Mouse (Mus musculus) frontal cortex, adult (tissue): ENCODE results near the gene Hpcal1.
"Not testable (repeated sequence)": the region's sequence is repeated elsewhere in the genome, so short reads cannot be mapped to it uniquely, and the experiment has no call there.

Source experiments
- ATAC-seq: cut with Nextera tagmentation; 2 replicates; pipeline ENCODE4 v1.9.2; 2017; ENCODE audit warnings: mild to moderate bottlenecking, moderate library complexity, mixed read lengths; ENCODE audit not compliant: low TSS enrichment

Gene Hpcal1

DNA sequence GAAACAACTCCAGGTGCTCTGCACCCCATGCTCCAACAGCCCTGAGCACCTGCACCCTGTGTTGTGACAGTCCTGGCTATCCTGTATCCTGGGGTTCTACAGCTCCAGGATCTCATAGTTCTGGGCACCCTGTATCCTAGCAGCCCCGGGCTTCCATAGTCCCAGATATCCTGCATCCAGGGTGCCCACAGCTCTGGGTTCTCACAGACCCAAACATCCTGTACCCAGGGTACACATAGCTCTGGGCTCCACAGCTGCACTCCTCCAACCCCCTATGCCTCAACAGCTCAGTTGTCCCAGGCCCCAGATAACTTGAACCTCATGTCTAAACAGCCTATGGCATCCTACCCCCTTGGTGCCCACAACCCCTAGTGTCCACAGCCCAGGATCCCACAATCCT lies 49.6 kb downstream of the Hpcal1 start:
- no peak for ATAC-seq

DNA sequence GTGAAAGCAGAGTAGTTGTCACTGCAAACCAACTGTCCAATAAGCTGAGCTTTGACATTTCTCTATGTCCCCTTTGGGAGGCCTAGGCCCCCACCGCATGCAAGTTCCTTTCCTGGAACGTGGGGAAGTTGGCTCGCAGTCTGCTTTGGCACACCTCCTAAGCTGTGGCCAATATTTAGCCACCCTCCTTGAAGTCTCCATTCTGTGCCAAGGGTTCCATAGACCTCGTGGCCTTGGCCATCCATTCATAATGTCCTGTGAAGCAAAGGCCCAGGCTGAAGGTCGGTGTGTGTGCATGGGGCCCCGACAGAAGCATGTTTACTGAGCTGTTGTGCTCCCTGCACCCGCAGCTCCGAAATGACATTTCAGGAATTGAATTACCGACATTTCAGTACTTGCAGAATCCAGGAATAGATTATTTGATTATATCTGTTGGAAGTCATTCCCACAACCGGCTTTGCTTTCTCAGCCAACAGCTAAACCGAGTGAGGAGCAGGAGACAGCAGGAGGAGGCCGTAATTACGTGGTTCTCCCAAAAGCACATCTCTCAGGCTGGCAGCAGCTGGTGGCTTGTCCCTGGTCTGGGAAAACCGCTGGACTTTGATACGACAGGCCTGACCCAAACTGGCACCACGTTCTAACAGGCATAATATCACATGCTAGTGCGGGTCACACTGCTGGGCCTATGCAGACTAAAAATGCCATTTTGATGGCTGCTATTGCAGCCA lies 51.1 kb downstream of the Hpcal1 start:
- no peak for ATAC-seq

DNA sequence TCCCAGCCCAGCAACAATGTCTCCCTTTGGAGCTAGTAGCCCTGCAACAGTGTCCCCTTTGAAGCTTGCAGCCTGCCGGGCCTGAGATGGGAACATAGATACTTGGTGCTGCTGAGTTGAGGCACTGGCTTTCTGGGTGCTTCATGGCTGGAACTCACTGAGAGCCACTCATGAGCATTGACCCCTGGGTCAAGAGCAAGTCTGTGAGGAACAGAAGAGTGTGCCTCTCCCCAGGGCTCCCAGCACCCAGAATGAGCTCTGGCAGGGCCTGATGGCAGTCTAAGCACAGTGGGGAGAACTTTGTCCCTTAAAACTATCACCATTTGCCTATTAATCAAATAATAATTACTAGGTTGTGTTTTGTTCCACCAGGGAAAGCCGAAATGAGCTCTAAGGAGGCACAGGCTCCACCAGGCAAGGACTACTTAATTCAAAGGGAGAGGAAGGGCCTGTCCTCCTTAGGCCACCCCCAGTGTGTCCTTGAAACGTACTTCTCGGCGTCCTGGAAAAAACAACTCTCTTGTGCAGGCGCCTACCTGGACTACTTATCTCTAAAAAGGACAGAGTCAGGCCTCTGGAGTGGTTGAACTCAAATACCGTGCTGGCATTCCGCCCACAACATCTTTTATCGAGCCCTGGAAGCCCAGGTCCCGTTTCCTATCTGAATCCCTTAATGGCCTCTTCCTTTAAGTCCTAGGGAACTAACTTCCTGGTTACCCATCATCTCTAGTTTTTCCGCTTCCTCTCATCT lies 52.1 kb downstream of the Hpcal1 start:
- ATAC-seq = no peak

DNA sequence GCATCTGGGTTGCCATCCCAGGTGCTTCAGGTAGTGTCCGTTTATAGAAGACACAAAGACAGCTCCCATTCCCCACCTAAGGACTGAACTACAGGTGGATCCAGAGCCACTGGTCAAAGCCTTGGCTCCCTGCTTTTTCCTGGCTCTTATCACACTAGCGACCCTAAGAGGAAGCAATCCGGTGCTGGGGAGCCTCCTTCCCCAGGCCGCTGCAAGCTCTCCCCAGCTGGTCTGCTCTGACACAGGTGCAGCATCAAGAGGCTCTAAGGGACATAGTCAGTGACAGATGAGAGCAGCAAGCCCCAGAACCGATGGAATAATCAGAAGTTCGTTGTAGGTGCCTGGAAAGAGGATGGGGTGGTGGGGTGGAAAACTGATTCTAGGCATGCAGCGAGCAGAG lies 54.8 kb downstream of the Hpcal1 start:
- ATAC-seq = no peak

DNA sequence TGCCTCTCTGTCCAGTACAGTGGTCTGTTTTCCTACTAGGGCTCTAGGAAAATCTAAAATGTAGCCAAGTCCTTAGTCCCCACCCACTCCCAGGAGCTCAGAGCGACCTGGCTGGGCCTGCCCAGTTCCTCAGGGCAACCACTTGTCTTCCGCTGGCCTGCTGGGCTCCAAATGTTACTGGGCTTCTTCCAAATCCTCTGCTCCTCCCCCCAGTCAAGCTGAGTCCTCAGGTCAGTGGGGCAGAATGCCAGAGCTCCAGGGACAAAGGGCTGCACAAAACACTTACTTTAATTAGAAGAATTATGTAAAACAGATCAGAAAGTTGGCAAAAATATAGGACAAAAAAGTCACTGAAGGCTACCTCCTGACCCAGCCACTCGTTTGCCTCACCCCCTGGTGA lies 56.1 kb downstream of the Hpcal1 start:
- ATAC-seq = 0 out of 2 replicates have a peak, but pooled peaks have one; percentile 41

DNA sequence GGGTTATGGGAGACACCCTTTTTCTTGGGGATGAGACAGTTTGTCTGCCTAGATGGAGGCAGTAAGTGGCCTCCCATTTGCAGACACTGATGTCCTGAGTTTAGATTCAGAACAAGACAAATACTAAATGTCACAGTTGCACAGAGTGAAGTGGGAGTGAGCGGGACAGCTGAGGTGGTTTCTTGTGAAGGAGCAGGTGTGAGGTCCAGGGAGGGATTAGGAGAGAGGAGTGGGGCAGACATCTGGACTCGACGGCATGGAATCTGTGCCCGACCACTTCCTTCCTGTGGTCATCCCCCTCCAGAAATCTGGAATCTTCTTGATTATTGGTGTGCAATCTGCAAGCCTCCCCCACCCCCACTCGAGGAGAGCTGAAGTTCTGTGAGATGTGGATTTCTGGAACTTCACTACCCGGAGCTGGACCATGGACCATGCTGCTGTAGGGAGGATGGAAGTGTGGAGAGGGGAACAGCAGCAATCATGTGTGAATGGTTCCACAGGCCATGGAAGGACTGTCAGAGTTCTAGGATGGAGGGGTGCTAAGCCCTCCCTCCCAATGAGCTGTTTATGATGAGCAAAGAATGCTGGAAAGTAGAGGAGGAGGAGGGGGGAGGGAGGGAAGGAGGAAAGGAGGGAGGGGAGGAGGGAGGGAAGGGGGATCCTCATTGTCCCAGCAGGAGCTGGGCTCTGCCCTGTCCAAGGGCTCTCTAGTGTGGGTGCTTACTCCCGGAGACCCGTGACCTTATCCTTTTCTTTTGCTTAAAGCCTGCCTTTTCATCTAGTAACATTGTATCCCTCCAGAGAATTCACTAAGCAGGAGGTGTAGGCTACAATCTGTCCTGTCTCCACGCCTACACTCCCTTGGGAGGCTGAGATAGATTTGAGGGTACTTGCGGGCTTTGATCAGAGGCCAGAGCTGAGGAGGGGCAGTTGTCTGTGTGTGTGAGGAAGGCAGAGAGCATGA lies 56.8 kb downstream of the Hpcal1 start:
- no peak for ATAC-seq

DNA sequence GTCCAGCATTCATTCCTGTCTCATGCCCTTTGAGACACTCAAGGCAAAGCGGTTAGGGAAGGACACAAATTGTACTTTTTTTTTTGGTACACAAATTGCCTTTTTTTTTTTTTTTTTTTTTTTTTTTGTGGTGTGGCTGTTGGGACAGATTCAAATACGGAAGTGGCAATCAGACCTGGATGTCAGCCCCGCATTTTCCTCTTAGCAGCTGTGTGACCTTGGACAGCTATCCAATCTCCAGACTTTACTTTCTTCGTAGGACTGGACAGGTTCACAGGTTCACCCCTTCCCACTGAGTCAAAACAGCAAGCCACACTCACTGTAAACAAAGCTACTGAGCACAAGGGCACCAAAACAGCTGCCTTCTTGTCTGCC lies 57.5 kb downstream of the Hpcal1 start:
- ATAC-seq = no peak

- no peak for ATAC-seq
These were observed 59.1 kb downstream of the Hpcal1 start for GRCm38 (mm10) chr12:17749784-17750183.

DNA sequence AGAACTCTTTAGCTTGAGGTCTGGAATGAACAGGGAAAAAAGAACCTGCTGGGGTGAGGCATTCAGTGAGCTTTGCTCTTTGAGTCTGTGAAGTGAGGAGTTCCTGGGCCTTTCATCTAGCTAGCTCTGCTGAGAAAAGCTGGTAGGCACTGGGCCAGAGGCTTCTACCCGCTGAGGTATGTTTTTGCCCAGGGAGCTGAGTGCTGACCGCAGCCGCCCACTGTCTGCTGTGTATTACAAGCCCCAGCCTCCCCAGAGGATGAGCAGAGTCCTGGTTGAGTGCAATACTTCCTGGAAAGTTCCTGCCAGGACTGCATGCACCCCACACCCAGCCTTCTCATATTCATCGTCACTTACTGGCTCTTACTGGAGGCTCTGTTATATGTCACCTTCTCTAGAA lies 59.8 kb downstream of the Hpcal1 start:
- no peak for ATAC-seq

DNA sequence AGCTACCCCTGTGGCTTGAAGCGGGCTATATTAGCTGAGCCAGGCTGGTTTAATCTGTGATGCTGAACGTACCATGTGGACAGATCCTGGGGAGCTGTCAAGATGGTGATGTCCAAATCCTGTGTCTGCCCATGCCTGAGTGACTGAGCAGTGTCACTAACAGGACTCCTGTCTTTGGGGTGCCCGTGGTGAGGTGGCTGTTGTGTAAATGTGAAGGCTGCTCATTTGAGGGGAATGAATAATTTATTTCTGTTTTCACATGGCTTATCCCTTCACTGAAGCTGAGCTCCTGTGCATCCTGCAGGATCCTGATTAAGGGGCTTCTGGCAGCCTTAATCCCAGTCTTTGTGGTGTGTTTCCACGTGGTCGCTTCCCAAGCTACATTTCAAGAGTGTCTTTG lies 62.2 kb downstream of the Hpcal1 start:
- ATAC-seq = no peak

DNA sequence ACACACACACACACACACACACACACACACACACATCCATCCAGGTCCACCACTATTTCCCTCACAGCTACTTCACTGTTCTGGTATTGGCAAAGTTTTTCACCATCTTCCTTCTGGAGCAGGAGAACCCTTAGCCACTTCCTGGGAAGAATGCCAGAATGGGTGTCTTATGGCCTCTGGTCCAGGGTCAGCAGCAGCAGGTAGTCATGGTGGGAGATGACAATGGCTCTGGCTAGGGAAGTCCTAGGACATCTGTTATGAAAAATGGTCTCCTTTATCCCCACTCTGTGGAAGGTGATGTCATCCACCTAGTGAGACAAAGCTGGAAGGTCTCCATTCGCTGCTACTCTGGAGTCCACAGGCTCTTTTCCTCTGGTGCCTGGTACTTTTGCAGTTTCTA lies 64.1 kb downstream of the Hpcal1 start:
- no peak for ATAC-seq

- ATAC-seq = no peak
These were observed 66.2 kb downstream of the Hpcal1 start for GRCm38 (mm10) chr12:17756891-17757290.

GRCm38 (mm10) chr12:17762286-17762933 lies 71.8 kb downstream of the Hpcal1 start:
- ATAC-seq = no peak

DNA sequence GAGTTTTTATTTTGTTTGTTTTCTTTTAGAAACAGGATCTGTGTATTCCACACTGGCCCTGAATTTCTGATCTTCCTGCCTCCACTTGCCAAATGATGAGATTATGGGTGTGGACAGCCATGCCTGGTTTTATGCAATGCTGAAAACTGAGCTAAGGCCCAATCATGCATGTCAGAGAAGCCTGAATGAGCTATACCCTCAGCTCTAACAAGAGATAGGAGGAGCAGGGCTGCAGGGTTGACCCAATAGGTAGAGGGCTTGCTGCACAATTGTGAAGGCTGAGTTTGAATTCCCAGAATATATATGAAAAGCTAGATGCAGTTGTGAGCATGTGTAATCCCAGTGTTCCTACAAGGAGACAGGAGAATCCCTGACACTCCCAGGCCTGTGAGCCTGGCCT lies 72.4 kb downstream of the Hpcal1 start:
- ATAC-seq = no peak

- ATAC-seq = no peak
These were observed 73.3 kb downstream of the Hpcal1 start for GRCm38 (mm10) chr12:17764005-17764404.

- ATAC-seq = not testable (repeated sequence)
These were observed 76.9 kb downstream of the Hpcal1 start for GRCm38 (mm10) chr12:17767567-17767966.

- ATAC-seq = no peak
These were observed 79.0 kb downstream of the Hpcal1 start for GRCm38 (mm10) chr12:17769476-17770172.

- no peak for ATAC-seq
These were observed 79.9 kb downstream of the Hpcal1 start for GRCm38 (mm10) chr12:17770538-17770937.

- not testable (repeated sequence) for ATAC-seq
These were observed 83.1 kb downstream of the Hpcal1 start for GRCm38 (mm10) chr12:17773721-17774120.

GRCm38 (mm10) chr12:17774842-17775241 lies 84.2 kb downstream of the Hpcal1 start:
- ATAC-seq = not testable (repeated sequence)

GRCm38 (mm10) chr12:17778320-17778719 lies 87.7 kb downstream of the Hpcal1 start:
- ATAC-seq = no peak
